Mouse (Mus musculus) embryonic fibroblast, embryonic 13.5 days (primary cell): ENCODE results near the gene Cd44.

ENCODE experiments used
- CTCF ChIP-seq: IDR thresholded peaks from 2 replicates; pipeline ENCODE4 v1.5.1; 2011; ENCODE audit warnings: mild to moderate bottlenecking, control low read depth, low read length, moderate library complexity, borderline replicate concordance; ENCODE audit not compliant: insufficient read depth
- POLR2A ChIP-seq: IDR thresholded peaks from 2 replicates; pipeline ENCODE4 v1.6.1; 2011; ENCODE audit warnings: low read depth, mild to moderate bottlenecking, control low read depth, low read length, moderate library complexity

DNA sequence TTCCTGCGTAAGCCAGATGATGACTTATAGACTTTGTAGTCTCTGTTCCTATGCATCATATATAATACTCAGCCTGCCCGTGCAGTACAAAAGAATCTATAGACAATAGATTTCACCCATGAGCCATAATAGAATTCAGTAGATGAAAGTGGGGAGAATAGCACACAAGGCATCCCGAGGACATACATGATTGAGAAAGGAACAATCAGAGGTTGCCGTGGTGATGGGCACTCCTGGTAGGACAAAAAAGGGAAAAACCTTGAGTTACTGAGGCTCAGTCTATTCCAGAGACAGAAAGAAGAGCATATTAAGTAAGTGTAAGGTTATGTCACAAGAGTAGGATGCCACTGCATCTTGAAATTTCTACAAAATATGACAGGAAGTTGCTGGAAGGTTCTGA is 31.7 kb upstream of the Cd44 start:
- TF ChIP-seq CTCF (no peak), POLR2A (no peak)
